Mouse (Mus musculus): ENCODE measurements around the gene Wtap. TPM values are rescaled to one million over a fixed set of nuclear protein-coding genes. Genes with fewer than 3 reads are reported as not detected.
"Not testable (repeated sequence)": the region's sequence is repeated elsewhere in the genome, so short reads cannot be mapped to it uniquely, and the experiment has no call there.

Gene Wtap
- polyA plus RNA-seq, 1 experiment from 2014 or later: 141 TPM

DNA sequence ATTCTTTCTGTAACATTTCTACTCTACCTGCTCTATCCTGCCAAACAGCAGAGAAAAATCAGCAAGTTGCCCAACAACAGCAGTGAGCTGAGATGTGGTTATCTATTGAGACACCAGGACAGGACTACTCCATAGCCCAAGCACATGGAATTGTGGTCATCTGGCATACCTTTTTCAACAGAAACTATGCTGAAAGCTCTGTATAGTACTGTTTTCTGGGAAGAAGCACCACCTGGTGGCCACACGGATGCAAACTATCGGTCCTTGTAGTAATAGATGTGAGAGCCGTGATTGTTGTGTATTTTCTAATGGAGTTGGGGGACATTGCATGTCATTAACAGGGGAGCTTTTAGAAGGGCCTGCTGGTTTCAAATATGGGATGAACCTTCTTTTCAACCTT is 2.4 kb upstream of the Wtap start:
- ATAC-seq (ENCODE audit: insufficient number of reproducible peaks, insufficient read depth, low FRiP score, low TSS enrichment): no peak
- 17% methylated on average over 3 of the region's 3 CpGs for WGBS

DNA sequence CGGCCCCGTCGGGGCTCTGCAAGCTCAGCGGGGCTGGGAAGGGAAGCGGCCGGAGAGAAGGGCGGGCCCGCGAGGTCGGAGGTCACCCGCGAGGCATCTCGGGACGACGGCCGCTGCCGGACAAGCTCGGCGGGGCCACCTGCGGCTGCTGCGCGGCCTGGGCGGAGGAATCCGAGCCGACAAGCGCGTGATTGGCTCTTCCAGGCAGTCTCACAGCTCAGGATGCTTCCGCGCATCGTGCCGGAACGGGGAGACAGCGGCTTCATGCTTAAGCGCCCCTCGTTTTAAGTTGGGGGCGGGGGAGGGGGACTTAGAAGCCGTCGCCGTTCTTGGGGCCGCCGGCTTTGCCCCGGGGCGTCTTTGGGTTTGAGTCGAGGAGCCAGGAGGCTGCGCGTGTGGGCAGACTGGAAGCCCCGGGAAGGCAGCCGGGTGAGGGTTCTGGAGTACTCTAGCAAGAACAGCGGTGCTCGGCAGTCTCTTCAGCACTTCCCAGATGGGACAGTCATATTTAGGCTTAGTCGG is 1.4 kb downstream of the Wtap start:
- no peaks in the 10 kb centered on the region for H3K9me3 ChIP-seq
- WGBS: 0% methylated on average over 51 of the region's 51 CpGs
- H3K36me3 ChIP-seq: peaks cover 6% of the 10 kb centered on the region; the same call in 1 of the 2 replicates
- peak; percentile 80; the same call in 1 of the 2 replicates for ATAC-seq (ENCODE audit: insufficient number of reproducible peaks, insufficient read depth, low FRiP score, low TSS enrichment)
- peak overlapping the region; percentile 82 for H3K4me2 ChIP-seq (replicated peaks)
- H3K4me3 ChIP-seq: peak overlapping the region; percentile 93
- H3K4me1 ChIP-seq: peaks cover 6% of the 10 kb centered on the region; the same call in 1 of the 2 replicates
- H3K27me3 ChIP-seq: no peaks in the 10 kb centered on the region
- peak overlapping the region; percentile 94 for H3K9ac ChIP-seq
- peak overlapping the region; percentile 99 for H3K27ac ChIP-seq

More for the DNA sequence above, 2.4 kb upstream of the Wtap start:
- no peaks in the 10 kb centered on the region for H3K27me3 ChIP-seq
- H3K27ac ChIP-seq: no peak overlapping the region
- H3K4me2 ChIP-seq (replicated peaks): no peak overlapping the region
- no peaks in the 10 kb centered on the region for H3K9me3 ChIP-seq
- H3K36me3 ChIP-seq: no peaks in the 10 kb centered on the region
- H3K9ac ChIP-seq: no peak overlapping the region
- H3K4me1 ChIP-seq: no peaks in the 10 kb centered on the region
- H3K4me3 ChIP-seq: no peak overlapping the region

DNA sequence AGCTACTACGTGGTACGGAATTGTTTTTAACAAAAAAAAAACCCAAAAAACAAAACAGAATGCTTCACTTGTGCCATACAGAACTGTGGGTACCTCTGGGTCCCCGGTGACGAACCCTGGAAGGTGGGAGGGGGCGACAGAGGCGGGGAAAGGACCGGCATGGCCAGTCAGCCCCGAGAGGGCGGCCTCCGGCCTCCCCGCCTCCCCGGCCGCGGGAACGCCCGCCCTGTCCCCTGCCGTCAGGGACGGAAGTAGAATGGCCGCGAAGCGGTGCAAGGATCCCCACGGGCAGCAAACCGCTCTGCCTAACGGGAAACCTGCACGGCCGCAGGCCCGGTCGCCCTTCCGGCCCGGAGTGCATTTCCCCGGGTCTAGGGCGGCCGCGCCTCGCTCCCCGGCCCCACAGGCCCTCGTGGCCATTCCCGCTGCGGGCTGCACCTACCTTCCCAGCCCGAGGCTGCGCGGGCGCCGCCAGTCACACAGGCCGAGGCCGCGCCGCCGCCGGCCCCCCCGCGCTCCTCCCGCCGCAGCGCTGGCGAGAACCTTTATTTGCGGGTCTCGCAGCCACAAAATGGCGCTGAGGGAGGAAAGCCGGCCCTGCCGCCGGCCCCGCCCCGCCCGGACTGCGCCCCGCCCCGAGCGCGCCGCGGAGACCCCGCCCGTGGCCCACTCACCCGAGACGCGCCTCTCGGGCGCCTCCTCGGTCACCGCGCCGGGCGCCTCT is 2.2 kb downstream of the Wtap start:
- peak overlapping the region; percentile 99 for H3K27ac ChIP-seq
- H3K4me1 ChIP-seq: peaks cover 6% of the 10 kb centered on the region; the same call in 1 of the 2 replicates
- no peaks in the 10 kb centered on the region for H3K27me3 ChIP-seq
- WGBS: 1% methylated on average over 84 of the region's 84 CpGs
- peaks cover 6% of the 10 kb centered on the region; the same call in 1 of the 2 replicates for H3K36me3 ChIP-seq
- peak overlapping the region; percentile 93 for H3K4me3 ChIP-seq
- peak overlapping the region; percentile 82 for H3K4me2 ChIP-seq (replicated peaks)
- peak; percentile 93 for ATAC-seq (ENCODE audit: insufficient number of reproducible peaks, insufficient read depth, low FRiP score, low TSS enrichment)
- H3K9me3 ChIP-seq: no peaks in the 10 kb centered on the region
- peak overlapping the region; percentile 94 for H3K9ac ChIP-seq

DNA sequence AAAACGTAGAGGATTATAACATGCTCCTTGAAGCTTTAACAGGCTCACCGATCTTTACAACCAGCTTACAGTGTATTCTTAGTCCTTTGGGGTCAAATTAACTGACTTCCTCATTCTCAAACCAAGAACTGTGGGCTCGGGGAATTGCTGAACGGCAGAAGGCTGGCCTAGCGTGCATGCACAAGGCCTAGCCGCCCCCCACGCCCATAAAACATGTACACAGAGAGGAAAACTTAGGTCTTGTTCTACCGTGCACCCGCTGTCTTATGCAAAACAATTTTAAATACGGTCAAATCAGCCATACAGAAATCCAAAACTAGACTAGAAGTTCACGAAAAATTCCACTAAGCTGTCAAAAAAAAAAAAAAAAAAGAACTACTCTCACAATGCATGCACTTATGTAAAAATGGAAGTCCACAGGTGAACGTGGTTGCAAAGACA is 2.8 kb downstream of the Wtap start:
- Histone ChIP-seq H3K9me3 (no peaks in the 10 kb centered on the region), H3K27ac (peak overlapping the region; percentile 99), H3K9ac (peak overlapping the region; percentile 94), H3K4me3 (peak overlapping the region; percentile 93), H3K36me3 (peaks cover 6% of the 10 kb centered on the region; the same call in 1 of the 2 replicates), H3K27me3 (no peaks in the 10 kb centered on the region), H3K4me2 (replicated peaks) (peak overlapping the region; percentile 82), H3K4me1 (peaks cover 6% of the 10 kb centered on the region; the same call in 1 of the 2 replicates)
- 1% methylated on average over 12 of the region's 12 CpGs for WGBS
- ATAC-seq (ENCODE audit: insufficient number of reproducible peaks, insufficient read depth, low FRiP score, low TSS enrichment): no peak

DNA sequence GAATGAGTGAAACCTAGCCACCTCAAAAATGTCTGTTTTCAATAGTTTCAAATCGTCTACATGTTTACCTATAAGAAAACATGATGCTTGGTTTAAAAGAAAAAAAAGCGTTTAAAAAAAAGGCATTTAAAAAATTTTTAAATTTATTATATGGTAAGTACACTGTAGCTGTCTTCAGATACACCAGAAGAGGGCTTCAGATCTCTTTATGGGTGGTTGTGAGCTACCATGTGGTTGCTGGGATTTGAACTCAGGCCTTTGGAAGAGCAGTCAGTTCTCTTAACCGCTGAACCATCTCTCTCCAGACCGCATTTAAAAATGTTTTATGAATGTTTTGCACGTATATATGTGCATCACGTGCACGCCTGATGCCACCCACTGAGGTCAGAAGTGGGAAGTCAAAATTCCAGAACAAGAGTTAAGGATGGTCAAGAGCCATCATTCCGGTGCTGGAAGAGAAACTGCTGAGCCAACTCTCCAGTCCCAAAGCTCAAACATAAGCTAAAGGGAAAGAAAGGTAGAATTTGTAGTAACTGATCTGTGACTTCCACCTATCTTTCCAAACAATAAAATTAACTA is 3.3 kb downstream of the Wtap start:
- H3K27me3 ChIP-seq: no peaks in the 10 kb centered on the region
- peak overlapping the region; percentile 82 for H3K4me2 ChIP-seq (replicated peaks)
- H3K9me3 ChIP-seq: no peaks in the 10 kb centered on the region
- peak overlapping the region; percentile 93 for H3K4me3 ChIP-seq
- H3K36me3 ChIP-seq: peaks cover 6% of the 10 kb centered on the region; the same call in 1 of the 2 replicates
- WGBS: 68% methylated on average over 8 of the region's 8 CpGs
- peak overlapping the region; percentile 99; the same call in 1 of the 2 replicates for H3K27ac ChIP-seq
- peak overlapping the region; percentile 70 for H3K9ac ChIP-seq
- H3K4me1 ChIP-seq: peaks cover 6% of the 10 kb centered on the region; the same call in 1 of the 2 replicates
- no peak for ATAC-seq (ENCODE audit: insufficient number of reproducible peaks, insufficient read depth, low FRiP score, low TSS enrichment)

DNA sequence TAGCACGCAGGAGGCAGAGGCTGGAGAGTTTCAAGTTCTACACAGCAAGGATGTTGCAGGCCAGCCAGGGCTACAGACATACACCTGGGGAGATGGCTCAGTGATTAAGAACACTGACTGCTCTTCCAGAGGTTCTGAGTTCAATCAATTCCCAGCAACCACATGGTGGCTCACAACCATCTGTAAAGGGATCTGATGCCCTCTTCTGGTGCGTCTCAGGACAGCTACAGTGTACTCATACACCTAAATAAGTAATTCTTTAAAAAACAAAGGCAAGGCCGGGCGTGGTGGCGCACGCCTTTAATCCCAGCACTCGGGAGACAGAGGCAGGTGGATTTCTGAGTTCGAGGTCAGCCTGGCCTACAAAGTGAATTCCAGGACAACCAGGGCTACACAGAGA is 5.9 kb downstream of the Wtap start:
- H3K27me3 ChIP-seq; H3K9me3 ChIP-seq; H3K4me1 ChIP-seq; H3K27ac ChIP-seq; H3K4me3 ChIP-seq; H3K9ac ChIP-seq; ATAC-seq (ENCODE audit: insufficient number of reproducible peaks, insufficient read depth, low FRiP score, low TSS enrichment); H3K4me2 ChIP-seq (replicated peaks): not testable (repeated sequence)
- peaks cover 27% of the 10 kb centered on the region for H3K36me3 ChIP-seq
- WGBS: 95% methylated on average over 8 of the region's 8 CpGs

DNA sequence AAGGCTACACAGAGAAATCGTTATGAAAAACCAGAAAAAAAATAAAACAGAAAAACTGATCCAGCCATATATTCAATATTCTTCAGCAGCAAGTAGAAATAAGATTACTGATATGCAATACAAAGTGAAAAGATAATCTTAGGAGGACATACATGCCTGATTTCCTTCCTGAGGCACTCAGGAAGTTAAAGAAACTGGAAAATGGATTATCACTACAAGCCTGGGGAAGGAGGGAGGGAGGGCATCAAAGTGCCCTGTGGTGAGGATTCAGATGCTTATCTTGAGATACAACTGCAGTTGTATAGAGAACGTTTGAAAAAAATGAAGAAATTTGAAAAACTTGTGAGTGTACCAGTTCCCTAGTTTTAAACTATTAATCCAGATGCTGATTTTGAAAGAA is 10.0 kb downstream of the Wtap start:
- Histone ChIP-seq H3K4me1 (no peaks in the 10 kb centered on the region), H3K9me3 (no peaks in the 10 kb centered on the region), H3K4me2 (replicated peaks) (no peak overlapping the region), H3K27me3 (no peaks in the 10 kb centered on the region), H3K27ac (no peak overlapping the region), H3K4me3 (no peak overlapping the region), H3K9ac (no peak overlapping the region), H3K36me3 (peaks cover 57% of the 10 kb centered on the region)
- WGBS: 72% methylated on average over 2 of the region's 2 CpGs
- ATAC-seq (ENCODE audit: insufficient number of reproducible peaks, insufficient read depth, low FRiP score, low TSS enrichment): no peak

DNA sequence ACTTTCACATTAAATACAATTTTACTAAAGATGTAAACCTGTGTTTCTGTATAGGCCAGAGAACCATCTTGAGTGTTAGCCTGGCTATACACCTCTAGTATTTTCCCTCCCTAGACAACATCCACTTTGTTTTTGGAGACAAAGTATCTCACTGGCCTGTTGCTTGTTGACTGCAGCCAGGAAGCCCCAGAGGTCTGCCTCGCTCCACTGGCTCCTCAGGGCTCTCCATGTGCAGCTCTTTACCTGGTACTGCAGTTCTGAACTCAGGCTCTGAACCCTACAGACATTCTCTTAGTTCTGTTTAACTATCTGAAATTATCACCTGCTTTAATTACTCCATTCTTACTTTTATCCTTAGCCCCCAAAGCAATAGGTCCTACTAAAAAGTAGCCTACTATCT is 15.4 kb downstream of the Wtap start:
- H3K36me3 ChIP-seq: peaks cover 65% of the 10 kb centered on the region

DNA sequence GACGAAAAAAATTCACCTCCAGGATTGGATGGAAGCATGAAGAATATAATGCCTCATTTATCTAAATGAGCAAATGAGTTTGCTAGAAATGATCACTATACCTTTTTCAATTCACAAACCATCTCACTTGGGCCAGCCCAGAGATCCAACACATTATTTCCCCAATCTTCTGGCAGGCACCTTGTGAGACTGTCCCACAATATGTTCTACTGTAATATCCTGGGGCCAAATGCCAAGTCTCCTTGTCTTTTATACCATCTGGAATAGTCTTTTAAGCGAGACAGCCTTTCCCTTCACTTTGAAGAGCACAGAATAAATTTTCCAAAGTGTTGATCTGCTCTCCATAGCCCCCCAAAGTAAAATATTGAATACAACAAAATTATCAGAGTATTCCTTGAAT is 20.1 kb downstream of the Wtap start:
- Histone ChIP-seq H3K4me3 (no peak overlapping the region), H3K27me3 (no peaks in the 10 kb centered on the region), H3K4me2 (replicated peaks) (no peak overlapping the region), H3K36me3 (peaks cover 49% of the 10 kb centered on the region), H3K9ac (no peak overlapping the region), H3K4me1 (no peaks in the 10 kb centered on the region), H3K27ac (no peak overlapping the region), H3K9me3 (no peaks in the 10 kb centered on the region)
- 86% methylated on average over 2 of the region's 2 CpGs for WGBS
- no peak for ATAC-seq (ENCODE audit: insufficient number of reproducible peaks, insufficient read depth, low FRiP score, low TSS enrichment)

More for the DNA sequence above, 15.4 kb downstream of the Wtap start:
- no peak overlapping the region for H3K4me2 ChIP-seq (replicated peaks)
- H3K9ac ChIP-seq: no peak overlapping the region
- 97% methylated on average over 1 of the region's 1 CpGs for WGBS
- H3K4me3 ChIP-seq: no peak overlapping the region
- H3K4me1 ChIP-seq: no peaks in the 10 kb centered on the region
- H3K27ac ChIP-seq: no peak overlapping the region
- ATAC-seq (ENCODE audit: insufficient number of reproducible peaks, insufficient read depth, low FRiP score, low TSS enrichment): no peak
- no peaks in the 10 kb centered on the region for H3K9me3 ChIP-seq
- no peaks in the 10 kb centered on the region for H3K27me3 ChIP-seq

DNA sequence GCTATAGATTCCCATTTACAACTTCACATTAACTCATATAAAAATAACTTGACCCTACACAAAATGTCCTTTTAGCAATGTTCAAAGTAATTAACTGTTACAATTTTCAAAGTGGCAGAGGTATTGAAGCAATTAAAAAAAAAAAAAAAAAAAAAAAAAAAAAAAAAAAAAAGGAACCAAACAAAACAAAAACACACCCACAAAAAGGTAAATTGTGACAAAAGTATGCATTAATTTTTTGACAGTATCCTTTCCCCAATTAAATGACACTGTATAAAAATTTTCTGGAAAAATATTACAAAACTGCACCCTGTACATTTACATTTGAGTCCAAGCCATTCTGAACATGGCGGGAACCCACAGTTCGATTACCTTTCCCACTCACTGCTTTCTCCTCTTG is 26.8 kb downstream of the Wtap start:
- no peak overlapping the region for H3K27ac ChIP-seq
- no peaks in the 10 kb centered on the region for H3K4me1 ChIP-seq
- H3K4me2 ChIP-seq (replicated peaks): no peak overlapping the region
- no peak for ATAC-seq (ENCODE audit: insufficient number of reproducible peaks, insufficient read depth, low FRiP score, low TSS enrichment)
- no peaks in the 10 kb centered on the region for H3K27me3 ChIP-seq
- H3K4me3 ChIP-seq: no peak overlapping the region
- WGBS: 87% methylated on average over 2 of the region's 2 CpGs
- no peaks in the 10 kb centered on the region for H3K9me3 ChIP-seq
- H3K9ac ChIP-seq: no peak overlapping the region
- H3K36me3 ChIP-seq: peaks cover 35% of the 10 kb centered on the region

DNA sequence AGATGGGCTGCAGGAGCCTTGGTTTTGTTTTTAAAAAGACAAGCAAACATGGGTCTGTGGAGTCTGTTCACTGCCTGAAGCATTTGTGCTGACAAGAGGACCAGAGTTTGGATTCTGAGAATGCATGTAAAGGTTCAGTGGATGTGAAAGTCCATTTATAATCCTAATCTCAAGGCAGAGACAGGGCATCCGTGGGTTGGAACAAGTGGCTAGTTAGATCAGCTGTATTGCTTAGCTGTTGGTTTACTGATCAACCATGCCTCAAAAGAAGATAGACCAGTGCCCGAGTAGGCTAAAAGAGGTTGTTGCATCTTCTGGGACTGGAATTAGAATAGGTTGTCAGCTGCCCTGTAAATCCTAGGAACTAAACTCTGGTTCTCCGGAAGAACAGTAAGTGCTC is 30.5 kb downstream of the Wtap start:
- H3K27ac ChIP-seq: peak overlapping the region; percentile 17; the same call in 1 of the 2 replicates
- no peak overlapping the region for H3K4me2 ChIP-seq (replicated peaks)
- ATAC-seq (ENCODE audit: insufficient number of reproducible peaks, insufficient read depth, low FRiP score, low TSS enrichment): no peak
- peaks cover 7% of the 10 kb centered on the region; the same call in 1 of the 2 replicates for H3K4me1 ChIP-seq
- H3K27me3 ChIP-seq: no peaks in the 10 kb centered on the region
- WGBS: 88% methylated on average over 3 of the region's 3 CpGs
- H3K9me3 ChIP-seq: no peaks in the 10 kb centered on the region
- no peak overlapping the region for H3K9ac ChIP-seq
- peaks cover 23% of the 10 kb centered on the region for H3K36me3 ChIP-seq
- no peak overlapping the region for H3K4me3 ChIP-seq
